Mouse (Mus musculus): Measurements from ENCODE around the gene Mgat4a. TPM values are rescaled to one million over a fixed set of nuclear protein-coding genes. Genes with fewer than 3 reads are reported as not detected.

The Mgat4a gene
- polyA plus RNA-seq, 1 experiment: 1.3 TPM

DNA sequence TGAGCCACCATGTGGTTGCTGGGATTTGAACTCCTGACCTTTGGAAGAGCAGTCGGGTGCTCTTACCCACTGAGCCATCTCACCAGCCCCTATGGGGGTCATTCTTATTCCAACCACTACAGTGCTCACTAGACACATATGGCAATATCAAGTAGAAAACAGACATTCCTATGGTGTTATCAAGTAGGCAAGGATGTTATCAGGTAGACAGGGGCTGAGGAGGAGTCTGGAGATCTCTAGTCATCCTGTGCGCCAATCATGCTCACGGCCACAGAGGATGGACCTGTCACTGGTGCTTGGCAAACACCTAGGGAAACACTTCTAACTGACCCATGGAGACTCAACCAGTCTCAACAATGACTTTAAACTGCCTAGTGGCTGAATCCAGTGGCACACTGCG lies 56.2 kb downstream of the Mgat4a start:
- no peak for TF ChIP-seq GATA1 (IDR thresholded peaks at IDR 0.05; ENCODE audit: low read length)

DNA sequence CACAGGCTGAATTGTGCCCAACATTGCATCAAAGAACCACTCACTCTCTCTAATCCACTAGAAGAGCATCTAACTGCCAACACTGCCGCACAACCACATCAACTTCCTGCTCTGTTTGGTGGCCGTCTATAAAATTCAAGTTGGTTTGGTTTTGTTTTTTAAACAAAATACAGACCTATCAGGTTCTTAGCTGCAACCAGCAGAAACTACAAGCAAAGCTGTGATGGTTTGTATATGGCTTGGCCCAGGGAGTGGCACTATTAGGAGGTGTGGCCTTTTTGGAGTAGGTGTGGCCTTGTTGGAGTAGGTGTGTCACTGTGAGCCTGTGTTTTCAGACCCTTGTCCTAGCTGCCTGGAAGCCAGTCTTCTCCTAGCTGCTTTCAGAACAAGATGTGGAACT lies 59.5 kb downstream of the Mgat4a start:
- TF ChIP-seq GATA1 (IDR thresholded peaks at IDR 0.05; ENCODE audit: low read length): no peak

DNA sequence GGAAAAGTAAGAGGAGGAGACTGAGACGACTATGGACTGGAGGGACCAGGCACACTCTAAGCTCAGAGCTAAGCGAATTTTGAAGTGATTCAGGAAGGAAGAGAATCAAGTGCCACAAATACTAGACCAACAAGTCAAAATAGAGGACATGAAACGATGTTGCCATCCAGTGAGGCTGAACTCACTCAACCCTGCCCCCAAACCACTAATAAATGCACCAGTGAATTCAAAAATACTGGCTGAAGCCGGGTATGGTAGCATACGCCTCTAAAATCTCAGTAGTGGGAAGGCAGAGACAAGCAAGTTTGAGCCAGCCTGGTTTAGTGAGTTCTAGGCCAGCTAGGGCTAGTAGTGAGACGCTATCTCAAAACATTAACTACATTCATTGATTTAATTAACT lies 60.1 kb downstream of the Mgat4a start:
- TF ChIP-seq GATA1 (IDR thresholded peaks at IDR 0.05; ENCODE audit: low read length): no peak

DNA sequence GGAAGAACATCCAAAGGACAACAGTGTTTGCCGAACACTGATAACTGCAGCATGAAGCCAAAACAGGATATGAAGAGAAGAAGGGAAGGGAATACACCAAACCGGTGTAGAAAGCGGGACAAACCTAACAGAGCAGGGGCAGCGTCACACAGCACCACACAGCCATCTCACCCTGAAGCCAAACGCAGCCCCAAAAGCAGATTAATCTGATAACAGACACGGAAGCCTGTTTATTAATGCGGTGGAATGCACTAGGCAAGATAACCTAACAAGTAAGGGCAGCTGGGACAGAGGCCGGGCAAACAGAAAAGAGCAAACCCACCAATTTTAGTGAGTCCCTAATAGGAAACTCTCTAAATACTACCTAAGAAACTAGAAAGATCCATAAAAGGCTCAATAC lies 61.1 kb downstream of the Mgat4a start:
- peak; percentile 50 for TF ChIP-seq GATA1 (IDR thresholded peaks at IDR 0.05; ENCODE audit: low read length)

DNA sequence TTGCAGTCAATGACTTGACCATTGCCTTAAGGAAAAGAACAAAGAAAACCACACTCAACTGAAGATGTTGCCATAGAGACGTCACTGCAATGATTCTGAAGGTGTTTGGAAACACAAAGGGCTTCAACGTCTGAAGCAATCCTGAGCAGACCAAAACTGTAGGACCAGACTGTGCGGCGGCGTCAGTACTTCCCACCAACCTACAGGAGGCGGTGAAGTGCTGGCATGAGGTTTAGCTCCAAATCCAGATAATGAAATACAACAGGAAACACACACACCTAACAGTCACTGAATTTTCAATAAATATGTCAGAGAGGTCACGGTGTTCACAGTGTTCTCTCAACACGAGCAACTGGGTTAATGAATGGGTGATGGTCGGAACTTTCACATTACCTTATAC lies 61.7 kb downstream of the Mgat4a start:
- no peak for TF ChIP-seq GATA1 (IDR thresholded peaks at IDR 0.05; ENCODE audit: low read length)

DNA sequence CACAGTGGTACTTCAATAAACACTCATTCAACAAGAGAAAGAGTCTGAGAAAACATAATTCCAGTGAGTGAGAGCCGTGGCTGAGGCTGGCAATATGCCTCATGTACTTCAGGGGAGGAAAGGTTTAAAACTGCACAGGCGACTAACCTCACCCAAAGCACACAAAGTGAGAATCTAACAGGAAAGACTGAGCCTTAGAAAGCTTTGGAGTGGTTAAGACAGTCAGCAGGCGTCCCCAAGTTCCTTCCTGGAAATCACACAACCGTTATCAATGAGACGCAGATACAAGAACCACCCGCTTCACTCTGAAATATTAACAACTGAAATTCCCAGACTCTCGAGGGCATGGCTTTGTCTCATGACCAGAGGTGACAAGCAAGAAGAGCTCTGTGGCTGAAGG lies 62.4 kb downstream of the Mgat4a start:
- peak; percentile 21 for TF ChIP-seq GATA1 (IDR thresholded peaks at IDR 0.05; ENCODE audit: low read length)

DNA sequence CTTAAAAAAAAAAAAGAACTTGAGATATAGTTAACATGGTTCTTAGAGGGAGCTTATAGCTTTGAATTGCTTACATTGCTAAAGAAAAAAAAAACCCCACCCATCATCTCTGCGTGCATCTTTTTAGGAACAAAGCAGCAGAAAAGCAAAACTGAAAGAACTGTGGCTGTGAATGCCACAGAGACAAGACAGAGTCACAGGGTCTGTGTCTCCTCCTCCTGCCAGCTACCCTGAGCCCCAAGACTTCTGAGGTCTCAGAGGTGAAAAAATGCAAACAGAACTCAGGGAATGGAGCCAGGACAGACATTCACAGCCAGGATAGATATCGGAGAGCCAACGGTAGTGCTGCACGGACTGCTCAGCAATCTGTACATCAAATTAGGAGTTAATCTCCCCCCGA lies 62.9 kb downstream of the Mgat4a start:
- TF ChIP-seq GATA1 (IDR thresholded peaks at IDR 0.05; ENCODE audit: low read length): no peak

DNA sequence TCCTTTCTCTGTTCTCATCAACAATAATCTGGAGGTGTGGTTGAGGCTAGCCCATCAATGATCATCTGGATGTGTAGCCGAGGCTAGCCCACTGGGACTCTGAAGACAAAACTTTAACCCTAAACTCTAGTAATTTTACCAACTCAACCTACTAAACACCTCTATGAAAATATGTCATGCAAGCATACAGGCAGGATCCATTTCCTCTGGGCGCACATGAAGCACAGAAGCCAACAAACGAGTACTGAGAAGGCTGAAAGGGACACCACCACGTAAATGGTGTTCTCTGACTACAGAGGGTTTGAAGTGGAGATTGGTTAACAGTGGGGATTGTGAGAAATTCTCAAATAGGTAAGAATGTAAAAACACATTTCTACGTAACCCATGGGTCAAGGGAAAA lies 63.6 kb downstream of the Mgat4a start:
- no peak for TF ChIP-seq GATA1 (IDR thresholded peaks at IDR 0.05; ENCODE audit: low read length)

DNA sequence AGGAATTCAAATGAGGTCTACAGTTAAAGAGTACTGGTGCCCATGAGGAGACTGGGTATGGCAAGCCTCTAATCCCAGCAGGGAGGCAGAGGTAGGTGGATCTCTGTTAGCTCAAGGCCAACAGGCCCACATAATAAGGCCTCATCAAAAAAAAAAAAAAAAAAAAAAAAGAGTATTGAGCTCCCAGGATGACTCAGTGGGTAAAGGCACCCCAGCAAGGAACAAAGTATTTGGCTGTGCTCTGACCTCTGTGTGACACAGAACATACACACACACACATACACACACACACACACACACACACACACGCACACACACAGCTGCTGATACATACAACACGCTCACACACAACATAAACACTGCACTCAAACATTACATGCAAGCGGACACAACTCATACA lies 65.5 kb downstream of the Mgat4a start:
- no peak for TF ChIP-seq GATA1 (IDR thresholded peaks at IDR 0.05; ENCODE audit: low read length)

DNA sequence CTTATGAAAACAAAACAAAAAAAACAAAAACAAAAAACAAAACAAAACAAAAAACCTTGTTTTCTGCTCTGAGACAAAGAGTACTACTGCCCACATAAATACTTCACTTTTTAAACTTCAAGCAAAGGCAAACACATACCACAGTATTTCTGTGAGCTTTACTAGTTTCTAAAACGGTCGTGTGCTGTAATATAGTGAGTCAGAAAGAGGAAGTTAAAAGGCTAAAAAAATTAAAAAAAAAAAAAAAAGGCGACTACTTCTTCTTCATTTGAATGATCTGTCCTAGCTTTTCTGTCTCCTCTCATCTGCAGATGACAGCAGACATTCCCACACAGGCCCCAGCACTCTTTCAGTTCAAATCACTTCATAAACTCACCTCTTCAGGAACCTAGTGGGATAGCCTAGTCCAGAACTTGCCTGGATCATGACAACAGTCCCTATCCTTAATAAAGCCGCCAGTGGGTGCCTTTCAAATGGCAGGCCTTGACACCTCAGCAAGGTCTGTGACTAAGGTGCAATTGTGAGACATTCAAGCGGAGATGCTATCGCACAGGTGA lies 66.1 kb downstream of the Mgat4a start:
- TF ChIP-seq GATA1 (IDR thresholded peaks at IDR 0.05; ENCODE audit: low read length): no peak

DNA sequence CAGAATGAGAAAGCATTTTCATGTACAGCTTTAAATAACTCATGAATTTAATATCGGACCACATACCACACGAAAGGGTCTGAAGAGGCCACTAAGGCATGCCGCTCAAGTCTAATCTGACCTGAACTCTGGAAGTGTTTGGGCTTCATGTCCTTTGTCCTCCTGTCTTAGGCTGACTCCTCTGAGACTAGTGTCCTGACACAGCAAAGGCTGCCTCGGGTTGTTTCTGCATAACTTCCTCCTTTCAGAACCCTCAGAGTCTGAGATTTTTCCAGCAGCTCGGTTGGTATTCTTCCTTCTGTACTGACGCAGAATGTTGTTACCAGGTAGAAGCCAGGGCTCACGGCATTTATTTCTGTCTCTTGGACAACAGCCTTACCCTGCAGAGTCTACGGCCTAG lies 66.8 kb downstream of the Mgat4a start:
- TF ChIP-seq GATA1 (IDR thresholded peaks at IDR 0.05; ENCODE audit: low read length): no peak

DNA sequence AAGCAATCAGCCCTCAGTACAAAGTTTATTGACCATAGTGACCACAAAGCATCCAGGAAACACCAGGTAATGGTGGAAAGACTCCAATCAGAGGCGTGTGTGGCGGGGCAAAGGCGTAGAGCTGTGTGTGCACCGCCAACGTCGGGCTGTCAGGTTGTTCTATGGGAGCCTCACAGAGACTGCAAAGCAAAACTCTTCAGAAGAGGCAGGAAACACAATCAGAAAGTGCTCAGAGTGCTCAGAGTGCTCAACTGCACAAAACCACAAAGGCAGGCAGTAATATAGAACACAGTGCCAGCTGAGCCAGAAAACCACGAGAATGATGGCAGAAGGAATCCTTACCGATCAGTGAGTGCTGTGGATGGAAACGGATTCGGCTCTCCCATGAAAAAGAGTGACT lies 67.6 kb downstream of the Mgat4a start:
- no peak for TF ChIP-seq GATA1 (IDR thresholded peaks at IDR 0.05; ENCODE audit: low read length)

DNA sequence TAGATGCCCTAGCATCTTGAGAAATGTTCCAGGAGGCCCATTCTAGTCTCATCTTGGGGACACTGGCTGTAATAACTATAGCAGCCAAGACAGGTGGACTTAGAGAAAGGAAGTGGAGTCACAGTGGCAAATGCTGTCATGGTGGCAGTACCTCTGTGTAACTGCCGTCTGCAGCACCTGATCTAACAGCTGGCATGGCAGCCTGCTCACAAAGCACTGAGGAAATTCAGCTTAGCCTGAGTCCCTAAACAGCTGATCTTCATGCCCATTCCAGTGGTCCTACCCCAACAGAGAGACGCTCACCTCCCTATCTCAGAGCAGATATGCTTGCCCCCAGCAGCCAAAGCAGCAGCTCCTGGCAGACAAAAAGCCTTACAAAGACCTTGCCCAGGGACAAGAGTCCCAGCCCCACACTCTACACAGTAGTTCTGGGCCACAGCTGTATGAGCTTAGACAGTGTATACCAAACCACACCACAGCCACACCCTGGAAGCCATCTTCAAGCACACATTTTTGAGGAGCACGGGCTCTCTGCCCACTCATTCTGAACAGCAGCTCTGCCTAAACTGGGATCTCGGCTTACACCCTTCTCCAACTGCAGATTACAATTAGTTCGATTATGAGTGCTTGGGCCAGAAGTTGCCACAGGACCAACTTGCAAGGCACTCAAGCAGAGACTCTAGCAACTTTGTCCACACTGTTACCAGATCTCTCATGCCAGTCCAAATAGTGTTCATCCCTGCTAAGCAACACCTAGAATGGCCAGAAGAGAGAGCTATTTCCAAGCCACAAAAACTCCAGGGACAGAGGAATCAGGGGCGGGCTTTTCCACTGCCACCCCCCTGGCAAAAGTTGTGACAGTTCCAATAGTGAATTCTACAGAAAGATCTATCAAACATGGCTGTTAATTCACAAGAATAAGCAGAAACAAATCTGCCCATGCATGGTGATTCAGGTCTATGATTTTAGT lies 69.4 kb downstream of the Mgat4a start:
- TF ChIP-seq GATA1 (IDR thresholded peaks at IDR 0.05; ENCODE audit: low read length): no peak

DNA sequence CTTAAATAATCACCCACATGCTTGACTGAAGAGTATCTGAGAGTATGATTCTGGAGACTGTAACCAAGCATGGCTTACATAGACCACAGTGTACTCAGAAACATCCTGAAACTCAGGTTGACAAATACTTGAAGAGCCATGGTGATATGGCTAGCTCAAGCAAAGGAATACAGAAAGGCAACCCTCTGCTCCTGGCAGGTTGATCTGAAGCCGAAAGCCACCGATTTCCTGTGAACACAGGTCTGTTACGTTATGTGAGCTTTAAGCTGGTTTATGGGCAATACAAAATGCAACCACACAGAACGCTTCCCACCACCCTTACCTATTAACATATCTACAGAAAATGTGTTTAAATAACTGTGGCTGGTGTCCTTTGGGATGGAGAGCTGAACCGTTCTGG lies 71.8 kb downstream of the Mgat4a start:
- TF ChIP-seq GATA1 (IDR thresholded peaks at IDR 0.05; ENCODE audit: low read length): no peak

DNA sequence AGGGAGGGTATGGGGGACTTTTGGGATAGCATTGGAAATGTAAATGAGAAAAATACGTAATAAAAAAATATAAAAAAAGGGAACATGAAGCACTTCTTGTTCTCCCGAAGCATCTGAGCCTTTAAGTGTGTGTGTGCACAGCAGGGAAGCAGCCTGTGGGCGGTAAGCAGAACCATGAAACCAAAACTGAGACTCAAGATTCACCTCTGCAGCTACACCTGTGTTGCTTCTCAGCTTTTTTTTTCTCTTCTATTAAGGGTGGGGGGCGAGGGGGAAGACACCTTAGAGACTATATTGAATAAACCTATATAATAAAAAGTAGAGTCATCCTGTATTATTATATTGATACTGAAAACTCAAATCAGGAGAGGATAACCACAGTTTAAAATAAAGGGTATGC lies 73.0 kb downstream of the Mgat4a start:
- no peak for TF ChIP-seq GATA1 (IDR thresholded peaks at IDR 0.05; ENCODE audit: low read length)

DNA sequence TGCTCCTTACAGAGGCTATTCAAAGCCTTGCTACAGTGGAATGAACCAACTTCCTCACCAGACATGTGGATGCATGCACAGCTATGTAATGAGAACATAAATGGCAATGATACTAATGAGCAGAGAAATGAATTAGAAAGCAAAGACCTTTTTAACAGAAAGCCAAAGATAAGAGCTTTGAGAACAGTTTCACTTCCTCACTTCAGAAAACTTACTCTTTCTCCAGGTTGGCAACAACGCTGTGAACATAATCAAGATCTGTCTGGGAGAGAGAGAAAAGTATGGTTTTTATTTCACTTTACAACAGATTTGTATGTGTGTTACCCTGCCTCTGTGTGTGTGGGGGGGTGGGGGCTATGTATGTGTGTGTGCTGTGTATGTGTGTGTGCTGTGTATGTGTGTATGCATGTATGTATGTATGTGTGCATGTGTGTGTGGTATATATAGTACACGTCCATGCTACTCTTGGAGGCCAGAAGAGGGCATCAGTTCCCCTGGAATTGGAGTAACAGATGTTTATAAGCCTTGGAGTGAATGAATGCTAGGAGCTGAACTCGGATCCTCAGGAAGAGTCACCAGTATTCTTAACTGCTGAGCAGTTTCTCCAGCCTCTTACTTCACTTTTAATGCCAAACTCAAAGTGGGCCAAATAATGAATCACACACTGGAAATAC lies 74.4 kb downstream of the Mgat4a start:
- TF ChIP-seq GATA1 (IDR thresholded peaks at IDR 0.05; ENCODE audit: low read length): no peak
